Comparison of ENCODE assay signal across 9 mouse cellular contexts in the genomic region with DNA sequence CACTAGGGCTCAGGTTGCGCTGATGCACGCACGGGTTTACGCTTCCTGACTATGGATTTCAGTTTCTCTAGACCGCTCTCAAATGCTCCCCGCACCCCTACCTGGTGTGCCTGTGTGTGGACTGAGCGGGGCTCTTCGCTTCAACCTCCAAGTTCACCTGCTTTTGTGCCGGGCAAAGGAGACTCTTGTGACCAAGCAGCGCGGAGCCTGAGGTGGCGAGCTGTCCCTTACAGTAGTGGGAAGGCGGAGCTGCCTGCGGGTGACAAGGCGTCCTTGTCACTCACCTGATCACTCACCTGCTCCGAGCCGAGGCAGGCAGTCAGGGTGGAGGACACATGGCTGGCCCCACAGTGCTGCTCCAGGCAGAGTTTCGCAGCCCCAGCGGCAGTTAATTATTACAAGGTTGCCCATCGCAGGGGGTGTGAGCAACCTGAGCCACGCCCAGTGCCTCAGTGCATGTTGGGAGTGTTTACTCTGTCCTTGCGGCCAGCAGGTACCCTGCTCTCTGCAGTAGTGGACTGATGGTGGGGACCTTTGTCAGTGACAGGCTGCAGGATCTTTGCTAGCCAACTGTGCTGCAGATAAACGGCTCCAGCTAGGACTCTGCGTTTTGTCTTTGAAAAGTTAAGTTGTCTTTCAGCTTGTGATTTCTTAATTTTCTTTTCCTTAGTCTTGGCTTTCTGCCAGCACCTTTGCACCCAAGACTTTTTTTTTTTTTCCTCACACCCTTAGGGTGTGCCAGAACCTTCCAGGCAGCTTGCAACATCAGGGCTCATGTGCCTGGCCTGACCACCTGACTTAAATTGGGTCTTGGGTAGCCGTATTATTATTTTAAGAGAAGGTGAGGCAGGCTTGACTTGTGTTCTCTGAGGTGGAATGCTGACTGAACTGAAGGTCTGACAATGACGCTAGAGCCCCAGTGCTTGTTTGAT. TPM values are rescaled to one million over a fixed set of nuclear protein-coding genes. Genes with fewer than 3 reads are reported as not detected.
A peak's percentile ranks its signal among the peaks of the same experiment; 100 is the strongest.
DNase-seq lines count a peak whose midpoint lies in the region; ATAC-seq and TF ChIP-seq lines count a peak whose summit lies in the region.
"Had no signal": no experiment of that assay in that cellular context is flagged by ENCODE, and none has a peak within 500 bp of the region (broad histone marks: within the 10 kb centered on the region; RNA-seq: fewer than 3 reads in every experiment).

TSS of gene Rassf6 (minus strand) at position 372 of the 932 bp plus-strand sequence.

- ATAC-seq in forebrain, embryonic 11.5 days (replicated peaks; ENCODE audit: low FRiP score) = peak; percentile 69
- ATAC-seq in lung, postnatal 0 days = peak; percentile 97
- ATAC-seq in stomach, embryonic 14.5 days (ENCODE audit: insufficient number of reproducible peaks, insufficient read depth, low FRiP score, low read depth) = peak; percentile 95

- H3K27ac ChIP-seq in forebrain, embryonic 11.5 days (ENCODE audit: low read depth, low read length) = no peak within 1 kb of the TSS
- H3K27ac ChIP-seq in lung, postnatal 0 days (ENCODE audit: low read length) = peak within 1 kb of the TSS; percentile 73
- H3K27ac ChIP-seq in stomach, embryonic 14.5 days (ENCODE audit: low read length) = peak within 1 kb of the TSS; percentile 55

- H3K9me3 ChIP-seq in forebrain, embryonic 11.5 days (ENCODE audit: control insufficient read depth, low read length) = no peaks in the 10 kb centered on the region
- no peaks in the 10 kb centered on the region for H3K9me3 ChIP-seq in lung, postnatal 0 days (ENCODE audit: low read length)
- H3K9me3 ChIP-seq in stomach, embryonic 14.5 days (ENCODE audit: control insufficient read depth, low read depth, low read length) = no peaks in the 10 kb centered on the region

- H3K4me2 ChIP-seq in forebrain, embryonic 11.5 days (ENCODE audit: low read depth, low read length, severe bottlenecking) = peak within 1 kb of the TSS; percentile 73
- H3K4me2 ChIP-seq in lung, postnatal 0 days (replicated peaks; ENCODE audit: low read depth, low read length) = peak within 1 kb of the TSS; percentile 49
- peak within 1 kb of the TSS; percentile 68 for H3K4me2 ChIP-seq in stomach, embryonic 14.5 days (replicated peaks; ENCODE audit: low read depth, low read length)

- TF ChIP-seq EP300 in lung, postnatal 0 days (IDR thresholded peaks at IDR 0.05) = no peak

- no peaks in the 10 kb centered on the region for H3K36me3 ChIP-seq in forebrain, embryonic 11.5 days (ENCODE audit: control insufficient read depth, insufficient read depth, low read length)
- H3K36me3 ChIP-seq in lung, postnatal 0 days (ENCODE audit: insufficient read depth, low read length) = no peaks in the 10 kb centered on the region
- no peaks in the 10 kb centered on the region for H3K36me3 ChIP-seq in stomach, embryonic 14.5 days (ENCODE audit: control insufficient read depth, insufficient read depth, low read length)

- H3K4me3 ChIP-seq in forebrain, embryonic 11.5 days (ENCODE audit: low read depth, low read length) = peak within 1 kb of the TSS; percentile 30
- peak within 1 kb of the TSS; percentile 27 for H3K4me3 ChIP-seq in lung, postnatal 0 days (ENCODE audit: low read depth, low read length)
- peak within 1 kb of the TSS; percentile 37 for H3K4me3 ChIP-seq in stomach, embryonic 14.5 days (ENCODE audit: low read depth, low read length)
- H3K4me3 ChIP-seq: myocyte had no signal

- H3K4me1 ChIP-seq in forebrain, embryonic 11.5 days (replicated peaks; ENCODE audit: control insufficient read depth, insufficient read depth, low read length) = peaks cover 5% of the 10 kb centered on the region; the same call in 1 of the 2 replicates
- no peaks in the 10 kb centered on the region for H3K4me1 ChIP-seq in lung, postnatal 0 days (ENCODE audit: insufficient read depth, low read depth, low read length)
- H3K4me1 ChIP-seq in stomach, embryonic 14.5 days (ENCODE audit: control insufficient read depth, insufficient read depth, low read length) = no peaks in the 10 kb centered on the region; the same call in 1 of the 2 replicates

- TF ChIP-seq CTCF in lung, postnatal 0 days (IDR thresholded peaks at IDR 0.05) = no peak

- 11% methylated on average over 26 of the region's 26 CpGs for WGBS in forebrain, embryonic 11.5 days
- WGBS in lung, postnatal 0 days = 7% methylated on average over 26 of the region's 26 CpGs
- WGBS in stomach, embryonic 14.5 days = 8% methylated on average over 26 of the region's 26 CpGs

- no peak within 1 kb of the TSS for H3K9ac ChIP-seq in forebrain, embryonic 11.5 days (ENCODE audit: low read length)
- peak within 1 kb of the TSS; percentile 23; the same call in 1 of the 2 replicates for H3K9ac ChIP-seq in lung, postnatal 0 days (replicated peaks; ENCODE audit: low read depth)
- peak within 1 kb of the TSS; percentile 25 for H3K9ac ChIP-seq in stomach, embryonic 14.5 days (replicated peaks; ENCODE audit: low read depth, low read length)

- peak; percentile 72 for DNase-seq in adrenal gland, postnatal 10 days
- no peak for DNase-seq in adrenal gland, adult 8-10 months
- peak; percentile 29 for DNase-seq in R1 (ENCODE audit: low read depth, low spot score)
- DNase-seq in forebrain, embryonic 11.5 days (ENCODE audit: low spot score) = peak; percentile 55
- DNase-seq in kidney, adult 9 months = peak; percentile 96
- peak; percentile 87 for DNase-seq in lung, postnatal 0 days (ENCODE audit: low spot score)
- no peak for DNase-seq in gastrocnemius, postnatal 4 days (ENCODE audit: low spot score in 2 of 2)

- no peaks in the 10 kb centered on the region; the same call in 1 of the 2 replicates for H3K27me3 ChIP-seq in forebrain, embryonic 11.5 days (ENCODE audit: control insufficient read depth, insufficient read depth, low read length)
- no peaks in the 10 kb centered on the region for H3K27me3 ChIP-seq in lung, postnatal 0 days (replicated peaks; ENCODE audit: insufficient read depth, low read length)
- H3K27me3 ChIP-seq in stomach, embryonic 14.5 days (ENCODE audit: control insufficient read depth, insufficient read depth, low read length) = no peaks in the 10 kb centered on the region

RNA-seq across cellular contexts. Expression of gene Rassf6, which starts in this region (rescaled TPM):
- total RNA-seq in adrenal gland, postnatal 10 days (2021) = 1 to 10 TPM; 4.8 to 7.0 TPM
- total RNA-seq in adrenal gland, adult 8-10 months (2022) = 1 to 10 TPM in 3 of 4 experiments, under 1 TPM in 1; 0.46 to 2.0 (median 1.7) TPM
- 0.51 and 0.52 TPM in 2 replicates for polyA plus RNA-seq in forebrain, embryonic 11.5 days (2014; fragmentation: Nextera tagmentation; extraction: Ambion mirVana)
- 6.8 and 8.6 TPM in 2 replicates for polyA plus RNA-seq in lung, postnatal 0 days (2015; fragmentation: Nextera tagmentation; extraction: Ambion mirVana)
- 5.5 and 5.8 TPM in 2 replicates for polyA plus RNA-seq in stomach, embryonic 14.5 days (2014; fragmentation: Nextera tagmentation; extraction: Ambion mirVana)
- total RNA-seq in gastrocnemius, postnatal 4 days (2021) = not detected
- polyA plus RNA-seq: myocyte had no signal

Comparison
In these comparisons a context has a peak if more than half of its experiments do, and no peak if none do; other contexts are left out.
1. DNase-seq: peak in adrenal gland, postnatal 10 days (single experiment), R1 (single experiment), kidney, adult 9 months (single experiment) and lung, postnatal 0 days (single experiment); none in adrenal gland, adult 8-10 months (single experiment) and gastrocnemius, postnatal 4 days (0 of 2).
2. Peak in DNase-seq, ATAC-seq, H3K4me3 ChIP-seq and H3K4me2 ChIP-seq in forebrain, embryonic 11.5 days; RNA of the gene not detected or under 1 TPM.
3. Peak in every context shown above with its lines, with median percentiles within 50 percentile points of each other: ATAC-seq, H3K4me2 ChIP-seq and H3K4me3 ChIP-seq.